Mouse (Mus musculus): Measurements from ENCODE around the gene Scgb1b10. TPM values are rescaled to one million over a fixed set of nuclear protein-coding genes. Genes with fewer than 3 reads are reported as not detected.
"Not testable (repeated sequence)": the region's sequence is repeated elsewhere in the genome, so short reads cannot be mapped to it uniquely, and the experiment has no call there.

Scgb1b10 gene
- not detected in 2 replicates for polyA plus RNA-seq (2016; fragmentation: Nextera tagmentation; extraction: Ambion mirVana)

- H3K27me3 ChIP-seq (ENCODE audit: insufficient read depth, poor library complexity, severe bottlenecking); DNase-seq (ENCODE audit: low spot score); H3K36me3 ChIP-seq; H3K4me1 ChIP-seq (replicated peaks); H3K27ac ChIP-seq; H3K4me3 ChIP-seq; H3K9me3 ChIP-seq: not testable (repeated sequence)
These were observed at the start of gene Scgb1b10 for GRCm38 (mm10) chr7:32100553-32100952. TSS of gene Scgb1b10 (plus strand) at chr7:32100853.

Other genes starting within 250 kb of the Scgb1b10 start
- gene Scgb2b11, start 110.3 kb downstream of the Scgb1b10 start, polyA plus RNA-seq (2016; fragmentation: Nextera tagmentation; extraction: Ambion mirVana) = not detected in 2 replicates
- gene Scgb1b11, start 122.0 kb downstream of the Scgb1b10 start, polyA plus RNA-seq (2016; fragmentation: Nextera tagmentation; extraction: Ambion mirVana) = not detected in 2 replicates
- gene Scgb2b12, start 226.4 kb downstream of the Scgb1b10 start, polyA plus RNA-seq (2016; fragmentation: Nextera tagmentation; extraction: Ambion mirVana) = not detected in 2 replicates
- gene Scgb1b12, start 233.3 kb downstream of the Scgb1b10 start, polyA plus RNA-seq (2016; fragmentation: Nextera tagmentation; extraction: Ambion mirVana) = not detected in 2 replicates